Mouse (Mus musculus) bone marrow macrophage, adult 2 months (primary cell): ENCODE results near the gene Bdh1. TPM values are rescaled to one million over a fixed set of nuclear protein-coding genes. Genes with fewer than 3 reads are reported as not detected.
"Not testable (repeated sequence)": the region's sequence is repeated elsewhere in the genome, so short reads cannot be mapped to it uniquely, and the experiment has no call there.

Experiments used
- H3K27ac ChIP-seq: 2 replicates; pipeline ENCODE4 v1.5.1; 2012; ENCODE audit warnings: low read depth, low read length; ENCODE audit not compliant: insufficient read depth
- H3K4me1 ChIP-seq: 2 replicates; pipeline ENCODE4 v1.6.1; 2012; ENCODE audit warnings: low read length; ENCODE audit not compliant: control insufficient read depth, insufficient read depth
- H3K4me3 ChIP-seq: 2 replicates; pipeline ENCODE4 v1.5.1; 2012; ENCODE audit warnings: mild to moderate bottlenecking, low read length, moderate library complexity; ENCODE audit not compliant: insufficient read depth
- CTCF ChIP-seq: IDR thresholded peaks from 2 replicates; pipeline ENCODE4 v1.5.1; 2012; ENCODE audit warnings: low read depth, mild to moderate bottlenecking, low read length, moderate library complexity
- POLR2A ChIP-seq: IDR thresholded peaks from 2 replicates; pipeline ENCODE4 v1.6.1; 2012; ENCODE audit warnings: mild to moderate bottlenecking, low read depth, low read length, borderline replicate concordance
- polyA plus RNA-seq: library from polyadenylated mRNA; stranded (reverse); fragments of >200 nt; gene quantifications from 2 replicates; pipeline ENCODE4 v1.2.4, GENCODE M21; 2012; ENCODE audit not compliant: missing spikeins, insufficient read depth, insufficient read length

Gene Bdh1
- polyA plus RNA-seq, 1 experiment = 1.5 TPM

- TF ChIP-seq POLR2A = no peak
- no peak overlapping the region for H3K4me3 ChIP-seq
- no peak overlapping the region for H3K27ac ChIP-seq
- H3K4me1 ChIP-seq = no peaks in the 10 kb centered on the region
Measured at GRCm38 (mm10) chr16:31460506-31460905, 38.4 kb downstream of the Bdh1 start.

GRCm38 (mm10) chr16:31461046-31461445 lies 39.0 kb downstream of the Bdh1 start:
- TF ChIP-seq CTCF (no peak), POLR2A (no peak)
- Histone ChIP-seq H3K4me3 (no peak overlapping the region), H3K4me1 (no peaks in the 10 kb centered on the region), H3K27ac (no peak overlapping the region)

- Histone ChIP-seq H3K4me3 (no peak overlapping the region), H3K4me1 (no peaks in the 10 kb centered on the region), H3K27ac (no peak overlapping the region)
- TF ChIP-seq POLR2A (no peak), CTCF (no peak)
Measured at GRCm38 (mm10) chr16:31462113-31462687, 40.1 kb downstream of the Bdh1 start.

- no peak overlapping the region for H3K27ac ChIP-seq
- H3K4me3 ChIP-seq = no peak overlapping the region
- TF ChIP-seq CTCF (no peak), POLR2A (no peak)
- no peaks in the 10 kb centered on the region for H3K4me1 ChIP-seq
Measured at GRCm38 (mm10) chr16:31464953-31465352, 42.9 kb downstream of the Bdh1 start.

GRCm38 (mm10) chr16:31465630-31466029 lies 43.5 kb downstream of the Bdh1 start:
- Histone ChIP-seq H3K4me1 (no peaks in the 10 kb centered on the region), H3K4me3 (no peak overlapping the region), H3K27ac (no peak overlapping the region)
- no peak for TF ChIP-seq CTCF
- no peak for TF ChIP-seq POLR2A

- no peaks in the 10 kb centered on the region for H3K4me1 ChIP-seq
- TF ChIP-seq CTCF (no peak), POLR2A (no peak)
- no peak overlapping the region for H3K4me3 ChIP-seq
- H3K27ac ChIP-seq = no peak overlapping the region
Measured at GRCm38 (mm10) chr16:31466106-31466505, 44.0 kb downstream of the Bdh1 start.

GRCm38 (mm10) chr16:31470819-31471218 lies 48.7 kb downstream of the Bdh1 start:
- not testable (repeated sequence) for H3K4me3 ChIP-seq, H3K27ac ChIP-seq, H3K4me1 ChIP-seq

- H3K4me3 ChIP-seq = no peak overlapping the region
- TF ChIP-seq CTCF (no peak), POLR2A (no peak)
- H3K4me1 ChIP-seq = no peaks in the 10 kb centered on the region
- no peak overlapping the region for H3K27ac ChIP-seq
Measured at GRCm38 (mm10) chr16:31471994-31472393, 49.9 kb downstream of the Bdh1 start.

- H3K27ac ChIP-seq = no peak overlapping the region
- TF ChIP-seq CTCF = no peak
- TF ChIP-seq POLR2A = no peak
- no peak overlapping the region for H3K4me3 ChIP-seq
- no peaks in the 10 kb centered on the region for H3K4me1 ChIP-seq
Measured at GRCm38 (mm10) chr16:31473226-31473625, 51.1 kb downstream of the Bdh1 start.

- Histone ChIP-seq H3K4me3 (no peak overlapping the region), H3K4me1 (no peaks in the 10 kb centered on the region), H3K27ac (no peak overlapping the region)
- no peak for TF ChIP-seq POLR2A
- TF ChIP-seq CTCF = no peak
Measured at GRCm38 (mm10) chr16:31475123-31475968, 53.3 kb downstream of the Bdh1 start.
